Mouse (Mus musculus) cerebellum, adult 11 months (tissue): ENCODE results near the gene Trp53inp2.
A peak's percentile ranks its signal among the peaks of the same experiment; 100 is the strongest.

Experiments
- DNase-seq: peaks from one replicate; pipeline ENCODE4 v3.0.0; 2022

Trp53inp2 gene

GRCm38 (mm10) chr2:155385731-155386533 is 5.1 kb downstream of the Trp53inp2 start:
- DNase-seq, result peak; percentile 16

DNA sequence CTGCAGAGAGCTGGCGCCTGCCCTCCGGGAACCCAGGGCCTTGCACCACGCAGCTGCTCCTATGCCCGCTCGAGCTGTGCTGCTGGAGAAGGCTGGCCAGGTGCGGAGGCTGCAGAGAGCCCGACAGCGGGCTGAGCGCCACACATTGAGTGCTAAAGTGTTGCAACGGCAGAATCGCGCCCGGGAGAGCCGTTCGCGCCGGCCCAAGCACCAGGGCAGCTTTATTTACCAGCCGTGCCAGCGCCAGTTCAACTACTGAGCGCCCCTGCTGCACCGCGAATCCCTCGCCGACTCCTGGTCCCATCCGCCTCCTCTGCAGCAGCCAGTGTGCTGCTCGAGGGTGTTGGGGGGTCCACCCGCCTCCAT is 5.7 kb downstream of the Trp53inp2 start:
- DNase-seq, result peak; percentile 32

GRCm38 (mm10) chr2:155387052-155387451 is 6.2 kb downstream of the Trp53inp2 start:
- peak; percentile 13 for DNase-seq

GRCm38 (mm10) chr2:155388573-155388972 is 7.7 kb downstream of the Trp53inp2 start:
- peak; percentile 21 for DNase-seq

GRCm38 (mm10) chr2:155394586-155394985 is 13.7 kb downstream of the Trp53inp2 start:
- DNase-seq, result no peak

DNA sequence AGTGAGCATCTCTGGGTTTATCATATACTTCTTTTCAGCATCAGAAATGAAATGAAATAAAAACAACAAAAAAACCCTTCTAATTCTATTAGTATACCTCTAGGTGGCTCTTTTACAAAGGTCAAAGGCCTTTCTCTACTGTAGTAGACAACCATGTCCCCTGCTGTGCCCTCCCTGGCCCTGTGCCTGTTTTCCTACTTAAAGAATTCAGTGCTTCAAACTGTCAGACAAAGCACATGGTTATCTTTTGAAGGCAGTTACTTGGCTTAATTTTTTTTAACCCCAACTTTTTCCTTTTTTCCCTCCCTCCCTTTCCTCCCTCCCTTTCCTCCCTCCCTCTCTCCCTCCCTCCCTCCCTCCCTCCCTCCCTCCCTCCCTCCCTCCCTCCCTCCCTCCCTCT is 19.4 kb downstream of the Trp53inp2 start:
- DNase-seq, result peak; percentile 40

DNA sequence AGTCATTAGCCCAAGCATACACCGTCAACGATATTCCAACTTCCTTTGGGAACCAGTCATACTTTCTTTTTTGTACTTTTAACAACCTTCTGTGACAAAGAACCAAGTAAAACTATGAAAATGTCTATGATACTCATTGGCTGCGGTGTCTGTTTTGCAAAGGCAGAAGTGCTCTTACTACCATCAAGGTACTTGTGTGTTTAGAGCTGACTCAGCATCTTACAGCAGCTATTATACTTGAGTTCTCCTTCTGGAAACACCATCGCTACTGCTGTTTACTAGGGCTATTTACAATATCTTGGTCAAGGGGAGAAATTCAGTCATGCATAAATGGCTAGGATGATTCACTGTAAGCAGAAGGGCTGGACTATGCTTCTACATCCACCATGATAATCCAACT is 21.1 kb downstream of the Trp53inp2 start:
- DNase-seq, result no peak

DNA sequence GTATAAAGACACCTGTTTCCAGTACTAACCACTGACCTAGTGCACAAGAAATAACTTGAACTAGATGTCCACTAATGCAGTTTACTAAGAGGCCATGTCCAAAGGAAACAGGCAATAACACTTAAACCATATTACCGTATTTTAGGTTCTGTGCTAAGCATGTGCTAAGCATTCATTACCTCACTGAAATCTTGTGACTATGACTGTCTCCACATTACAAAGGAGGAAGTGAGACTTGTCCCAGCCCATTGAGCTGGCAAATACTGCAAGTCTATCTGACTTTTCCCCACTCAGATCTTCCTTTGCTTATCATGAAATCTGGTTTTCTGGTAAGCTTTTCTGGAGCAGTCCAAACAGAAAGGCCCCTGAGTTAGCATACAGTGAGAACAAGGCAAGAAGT is 23.8 kb downstream of the Trp53inp2 start:
- no peak for DNase-seq

DNA sequence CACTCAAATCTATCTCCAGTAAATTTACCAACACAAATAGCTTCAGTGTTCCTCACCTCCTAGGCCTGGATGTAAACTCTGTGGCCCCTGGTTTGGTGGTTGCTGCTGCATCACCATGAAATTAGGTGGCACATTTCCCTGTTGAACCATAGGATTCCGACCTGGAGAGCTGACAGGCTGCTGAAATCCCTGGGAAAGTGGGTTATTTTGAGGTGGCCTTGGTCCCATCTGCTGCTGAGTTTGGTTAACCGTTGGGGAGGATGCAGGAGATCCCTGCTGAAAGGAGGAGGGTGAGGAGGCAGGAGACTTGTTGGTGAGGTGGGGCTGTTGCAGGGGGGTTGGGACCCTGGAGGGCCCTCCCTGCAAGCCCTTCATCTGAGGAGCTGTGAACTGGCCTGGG is 40.1 kb downstream of the Trp53inp2 start:
- DNase-seq, result no peak

- DNase-seq, result no peak
Measured at GRCm38 (mm10) chr2:155436445-155436844, 55.6 kb downstream of the Trp53inp2 start.
